Mouse (Mus musculus) CH12.LX (cell line): ENCODE measurements at regions not wholly inside any gene's neighbourhood (a gene's known extent, or its start where the extent isn't known, plus 50 kb on each side); places are given as distances from the start of the nearest gene placed in this dataset.

ENCODE experiments used
- DNase-seq: peaks from one replicate; pipeline ENCODE4 v3.0.0-alpha.2; 2013; ENCODE audit errors: extremely low read depth
- H3K27ac ChIP-seq: 2 replicates; pipeline ENCODE4 v1.5.1; 2012; ENCODE audit warnings: low read depth, mild to moderate bottlenecking, control low read depth, moderate library complexity; ENCODE audit not compliant: insufficient read depth
- H3K27me3 ChIP-seq: replicated peaks from 2 replicates; pipeline ENCODE3; 2012; ENCODE audit warnings: inconsistent platforms
- H3K36me3 ChIP-seq, 2 experiments: replicated peaks in 1 of 2; 2 replicates each; pipeline versions ENCODE3 to v1.6.1; 2012; ENCODE audit warnings: inconsistent platforms in 1 of 2, low read length in 1 of 2, mild to moderate bottlenecking in 1 of 2, mixed read lengths in 1 of 2, moderate library complexity in 1 of 2; ENCODE audit not compliant: control insufficient read depth in 1 of 2, insufficient read depth in 1 of 2
- H3K4me1 ChIP-seq, 2 experiments: 2 replicates each; pipeline ENCODE4 v1.6.1; 2012; ENCODE audit warnings: inconsistent platforms in 1 of 2, moderate library complexity in 1 of 2; ENCODE audit not compliant: insufficient read depth in 2 of 2, control insufficient read depth in 1 of 2
- H3K4me2 ChIP-seq: 2 replicates; pipeline ENCODE4 v1.6.1; 2012; ENCODE audit warnings: low read depth, mild to moderate bottlenecking, control low read depth; ENCODE audit not compliant: poor library complexity, insufficient read depth, severe bottlenecking
- H3K4me3 ChIP-seq, 3 experiments: fragments of 150-350 bp in 1 of 3; sonication (generic) in 1 of 3; replicated peaks in 1 of 3; 2 replicates each; pipeline versions ENCODE3 to v1.5.1; 2011 to 2012; ENCODE audit warnings: low read depth in 2 of 3, low read length in 2 of 3, mild to moderate bottlenecking in 2 of 3, moderate library complexity in 2 of 3, control low read depth in 1 of 3, improper control_type of control experiment in 1 of 3, inconsistent platforms in 1 of 3, mixed read lengths in 1 of 3; ENCODE audit not compliant: poor library complexity in 1 of 3
- H3K79me2 ChIP-seq: replicated peaks from 2 replicates; pipeline ENCODE4 v1.6.1; 2012; ENCODE audit warnings: mild to moderate bottlenecking, moderate library complexity; ENCODE audit not compliant: control insufficient read depth, poor library complexity, insufficient read depth, severe bottlenecking; ENCODE audit errors: extremely low read depth
- H3K9ac ChIP-seq: 2 replicates; pipeline ENCODE4 v1.6.1; 2012; ENCODE audit warnings: low read depth, mild to moderate bottlenecking, control low read depth, moderate library complexity; ENCODE audit not compliant: insufficient read depth
- H3K9me3 ChIP-seq: replicated peaks from 2 replicates; pipeline ENCODE3; 2012; ENCODE audit warnings: low read length, inconsistent platforms, mixed read lengths
- CHD1 ChIP-seq: IDR thresholded peaks from 2 replicates; pipeline ENCODE4 v1.6.1; 2012; ENCODE audit warnings: low read depth, low read length, improper control_type of control experiment, inconsistent platforms
- CHD2 ChIP-seq: IDR thresholded peaks from 2 replicates; pipeline ENCODE4 v1.6.1; 2011; ENCODE audit warnings: low read length, improper control_type of control experiment
- ELF1 ChIP-seq: IDR thresholded peaks from 2 replicates; pipeline ENCODE4 v1.6.1; 2014; ENCODE audit warnings: low read depth, mild to moderate bottlenecking, inconsistent platforms, low read length, improper control_type of control experiment
- EP300 ChIP-seq: IDR thresholded peaks from 2 replicates; pipeline ENCODE4 v1.6.1; 2011; ENCODE audit warnings: low read length, improper control_type of control experiment
- IRF4 ChIP-seq: IDR thresholded peaks from 2 replicates; pipeline ENCODE4 v1.6.1; 2014; ENCODE audit warnings: low read depth, mild to moderate bottlenecking, inconsistent platforms, low read length, improper control_type of control experiment
- JUN ChIP-seq: IDR thresholded peaks from 2 replicates; pipeline ENCODE4 v1.6.1; 2011; ENCODE audit warnings: low read depth, mild to moderate bottlenecking, low read length, improper control_type of control experiment, moderate library complexity; ENCODE audit not compliant: insufficient read depth
- JUND ChIP-seq: conservative IDR thresholded peaks from 2 replicates; pipeline ENCODE4 v1.6.1; 2011; ENCODE audit warnings: low read depth, low read length, improper control_type of control experiment
- KAT2A ChIP-seq: IDR thresholded peaks from 2 replicates; pipeline ENCODE4 v1.6.1; 2012; ENCODE audit warnings: low read length, improper control_type of control experiment, inconsistent platforms; ENCODE audit not compliant: insufficient replicate concordance
- MAFK ChIP-seq: IDR thresholded peaks from 2 replicates; pipeline ENCODE4 v1.6.1; 2011; ENCODE audit warnings: low read length, improper control_type of control experiment; ENCODE audit not compliant: insufficient replicate concordance
- MAZ ChIP-seq: IDR thresholded peaks from 2 replicates; pipeline ENCODE4 v1.6.1; 2012; ENCODE audit warnings: low read depth, mild to moderate bottlenecking, inconsistent platforms, low read length, improper control_type of control experiment, moderate library complexity
- NELFE ChIP-seq: IDR thresholded peaks from 2 replicates; pipeline ENCODE4 v1.6.1; 2011; ENCODE audit warnings: low read depth, low read length, improper control_type of control experiment
- POLR2A ChIP-seq: IDR thresholded peaks from 2 replicates; pipeline ENCODE4 v1.6.1; 2011; ENCODE audit warnings: low read depth, mild to moderate bottlenecking, improper control_type of control experiment, low read length
- RAD21 ChIP-seq: IDR thresholded peaks from 2 replicates; pipeline ENCODE4 v1.6.1; 2011; ENCODE audit warnings: low read depth, mild to moderate bottlenecking, low read length, improper control_type of control experiment, moderate library complexity
- SIN3A ChIP-seq: IDR thresholded peaks from 2 replicates; pipeline ENCODE4 v1.6.1; 2012; ENCODE audit warnings: low read length, improper control_type of control experiment, inconsistent platforms
- TBP ChIP-seq: conservative IDR thresholded peaks from 2 replicates; pipeline ENCODE4 v1.6.1; 2011; ENCODE audit warnings: low read depth, low read length, improper control_type of control experiment
- TCF12 ChIP-seq: IDR thresholded peaks from 2 replicates; pipeline ENCODE4 v1.6.1; 2014; ENCODE audit warnings: low read depth, mild to moderate bottlenecking, inconsistent platforms, low read length, improper control_type of control experiment
- UBTF ChIP-seq: IDR thresholded peaks from 2 replicates; pipeline ENCODE4 v1.6.1; 2012; ENCODE audit warnings: low read depth, mild to moderate bottlenecking, inconsistent platforms, low read length, improper control_type of control experiment, moderate library complexity
- USF1 ChIP-seq: IDR thresholded peaks from 2 replicates; pipeline ENCODE4 v1.6.1; 2014; ENCODE audit warnings: low read depth, mild to moderate bottlenecking, inconsistent platforms, low read length, improper control_type of control experiment
- ZMIZ1 ChIP-seq: IDR thresholded peaks from 2 replicates; pipeline ENCODE4 v1.6.1; 2012; ENCODE audit warnings: low read depth, mild to moderate bottlenecking, inconsistent platforms, low read length, improper control_type of control experiment
- ZNF384 ChIP-seq: IDR thresholded peaks from 2 replicates; pipeline ENCODE4 v1.6.1; 2012; ENCODE audit warnings: low read depth, low read length, improper control_type of control experiment, inconsistent platforms
- dilution Hi-C: fragments of 300-500 bp; cut with MboI; formaldehyde crosslinking; loops from 2 replicates; pipeline ENCODE4 v1.14.3; 2020; ENCODE audit warnings: low sequenced_read_pairs; ENCODE audit not compliant: extremely low pct_unique_long_range_greater_than_20kb, extremely low pct_ligation_motif_present
- in situ Hi-C: fragments of 300-500 bp; cut with MboI; formaldehyde crosslinking; loops from 3 replicates; pipeline ENCODE4 v1.14.3; 2019; ENCODE audit warnings: low sequenced_read_pairs, low pct_ligation_motif_present, low pct_unique_long_range_greater_than_20kb, mixed read lengths

DNA sequence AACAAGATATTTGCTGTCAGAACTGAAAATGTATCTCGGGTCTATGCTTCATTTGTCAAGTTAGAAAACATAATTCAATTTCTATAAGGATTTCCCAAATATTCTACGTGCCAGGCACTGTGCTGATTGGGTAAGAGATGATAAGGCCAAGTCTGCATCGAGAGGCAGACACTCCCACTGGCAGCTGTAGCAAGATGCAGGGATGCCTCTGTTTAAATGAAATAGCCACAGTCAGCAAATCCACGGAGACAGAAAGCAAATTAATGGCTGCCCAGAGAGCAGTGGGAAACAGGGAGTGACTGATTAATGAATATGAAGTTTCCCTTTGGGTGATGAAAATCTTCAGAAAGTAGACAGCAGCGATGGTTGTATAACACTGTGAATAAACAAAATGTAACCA is 71.6 kb upstream of the Gm12728 start:
- no peaks in the 10 kb centered on the region for H3K36me3 ChIP-seq
- H3K9ac ChIP-seq, result no peak overlapping the region
- peaks cover 12% of the 10 kb centered on the region for H3K9me3 ChIP-seq
- no peak for TF ChIP-seq EP300
- TF ChIP-seq MAZ, result no peak
- TF ChIP-seq JUND, result no peak
- no peak for TF ChIP-seq SIN3A
- TF ChIP-seq MAFK, result no peak
- TF ChIP-seq POLR2A, result no peak
- TF ChIP-seq KAT2A, result no peak
- TF ChIP-seq NELFE, result no peak
- no peak for TF ChIP-seq TBP
- no peak for TF ChIP-seq ELF1
- no peak for TF ChIP-seq RAD21
- TF ChIP-seq UBTF, result no peak
- TF ChIP-seq ZMIZ1, result no peak
- no peak for TF ChIP-seq JUN
- TF ChIP-seq USF1, result no peak
- TF ChIP-seq TCF12, result no peak
- TF ChIP-seq CHD2, result no peak
- no peak overlapping the region for H3K4me2 ChIP-seq
- H3K27ac ChIP-seq, result no peak overlapping the region
- no peak for DNase-seq
- no peaks in the 10 kb centered on the region for H3K4me1 ChIP-seq
- no peaks in the 10 kb centered on the region for H3K79me2 ChIP-seq
- H3K4me3 ChIP-seq, result no peak overlapping the region
- dilution Hi-C loops, result no loop called here
- H3K27me3 ChIP-seq, result peaks cover 12% of the 10 kb centered on the region
- in situ Hi-C loops, result no loop called here

DNA sequence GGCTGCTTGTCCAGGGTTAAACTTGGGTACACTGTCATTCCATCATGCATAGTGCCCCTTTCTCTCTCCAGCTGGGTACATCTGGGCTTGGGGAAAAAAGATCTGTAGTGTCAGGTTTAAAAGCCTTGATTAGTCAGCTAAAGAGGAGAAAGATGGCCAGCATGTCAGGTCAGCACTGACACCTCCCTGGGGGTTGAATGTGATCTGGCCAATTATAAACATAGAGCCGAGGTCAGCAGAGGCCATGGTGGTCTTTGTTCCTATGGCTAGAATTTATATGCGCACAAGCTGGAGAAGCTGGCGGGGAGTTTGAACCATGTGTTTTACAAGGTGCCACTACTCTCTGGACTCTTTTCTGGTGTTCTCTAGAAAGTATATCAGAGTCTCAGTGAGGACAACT is 61.0 kb upstream of the Gm12728 start:
- no peak overlapping the region for H3K4me2 ChIP-seq
- dilution Hi-C loops (no loop called here), in situ Hi-C loops (no loop called here)
- H3K79me2 ChIP-seq, result no peaks in the 10 kb centered on the region
- TF ChIP-seq IRF4, result no peak
- no peak for TF ChIP-seq ZNF384
- TF ChIP-seq CHD1, result no peak
- H3K4me1 ChIP-seq, result no peaks in the 10 kb centered on the region
- no peak overlapping the region for H3K27ac ChIP-seq
- H3K9ac ChIP-seq, result no peak overlapping the region
- H3K36me3 ChIP-seq, result no peaks in the 10 kb centered on the region
- H3K27me3 ChIP-seq, result peaks cover 48% of the 10 kb centered on the region
- H3K4me3 ChIP-seq, result no peak overlapping the region
- no peak for DNase-seq
- H3K9me3 ChIP-seq, result peaks cover 3% of the 10 kb centered on the region
